Mouse (Mus musculus) MEL (cell line): ENCODE data around the gene Ppp4r2. TPM values are rescaled to one million over a fixed set of nuclear protein-coding genes. Genes with fewer than 3 reads are reported as not detected.

Source experiments
- DNase-seq: peaks from one replicate; pipeline ENCODE4 v3.0.0; 2011; ENCODE audit warnings: low read depth, low spot score
- H3K27ac ChIP-seq: 2 replicates; pipeline ENCODE4 v1.5.1; 2012; ENCODE audit warnings: low read depth, mild to moderate bottlenecking, control low read depth, low read length, moderate library complexity; ENCODE audit not compliant: control insufficient read depth
- H3K27me3 ChIP-seq, 2 experiments: fragments of 150-350 bp in 1 of 2; sonication (generic) in 1 of 2; 2 replicates each; pipeline ENCODE4 v1.6.1; 2012; ENCODE audit warnings: low read length in 2 of 2, mild to moderate bottlenecking in 2 of 2, improper control_type of control experiment in 1 of 2, moderate library complexity in 1 of 2; ENCODE audit not compliant: insufficient read depth in 2 of 2, control insufficient read depth in 1 of 2
- H3K36me3 ChIP-seq, 2 experiments: 2 replicates each; pipeline ENCODE4 v1.6.1; 2012 to 2014; ENCODE audit warnings: low read length in 2 of 2, improper control_type of control experiment in 1 of 2, inconsistent platforms in 1 of 2, mild to moderate bottlenecking in 1 of 2; ENCODE audit not compliant: insufficient read depth in 2 of 2, control insufficient read depth in 1 of 2
- H3K4me1 ChIP-seq, 2 experiments: fragments of 150-350 bp in 1 of 2; sonication (generic) in 1 of 2; 2 replicates each; pipeline ENCODE4 v1.6.1; 2012; ENCODE audit warnings: low read length in 2 of 2, improper control_type of control experiment in 1 of 2, mild to moderate bottlenecking in 1 of 2; ENCODE audit not compliant: insufficient read depth in 2 of 2, control insufficient read depth in 1 of 2
- H3K4me3 ChIP-seq, 2 experiments: fragments of 150-350 bp in 1 of 2; sonication (generic) in 1 of 2; 2 replicates each; pipeline ENCODE4 v1.5.1; 2012; ENCODE audit warnings: low read depth in 2 of 2, low read length in 2 of 2, mild to moderate bottlenecking in 2 of 2, moderate library complexity in 2 of 2, control low read depth in 1 of 2, improper control_type of control experiment in 1 of 2; ENCODE audit not compliant: control insufficient read depth in 1 of 2, insufficient read depth in 1 of 2
- H3K79me2 ChIP-seq: 2 replicates; pipeline ENCODE4 v1.6.1; 2012; ENCODE audit warnings: mild to moderate bottlenecking, low read length, moderate library complexity; ENCODE audit not compliant: control insufficient read depth, poor library complexity, insufficient read depth
- H3K9ac ChIP-seq: 2 replicates; pipeline ENCODE4 v1.6.1; 2012; ENCODE audit warnings: low read depth, mild to moderate bottlenecking, control low read depth, low read length, moderate library complexity; ENCODE audit not compliant: control insufficient read depth, poor library complexity, severe bottlenecking
- H3K9me3 ChIP-seq: fragments of 150-350 bp; sonication (generic); replicated peaks from 2 replicates; pipeline ENCODE4 v1.6.1; 2012; ENCODE audit warnings: mild to moderate bottlenecking, low read length, improper control_type of control experiment, moderate library complexity; ENCODE audit not compliant: insufficient read depth
- BHLHE40 ChIP-seq: IDR thresholded peaks from 2 replicates; pipeline ENCODE4 v1.6.1; 2012; ENCODE audit warnings: low read depth, mild to moderate bottlenecking, inconsistent platforms, low read length, improper control_type of control experiment, borderline replicate concordance
- CHD2 ChIP-seq: IDR thresholded peaks from 2 replicates; pipeline ENCODE4 v1.6.1; 2011; ENCODE audit warnings: low read length, improper control_type of control experiment
- CTCF ChIP-seq, 3 experiments: IDR thresholded peaks in 2 of 3; conservative IDR thresholded peaks in 1 of 3; 2 replicates each; pipeline ENCODE4 v1.5.1; 2011 to 2012; ENCODE audit warnings: low read length in 3 of 3, low read depth in 2 of 3, mild to moderate bottlenecking in 2 of 3, improper control_type of control experiment in 1 of 3, inconsistent platforms in 1 of 3, mixed read lengths in 1 of 3, moderate library complexity in 1 of 3; ENCODE audit not compliant: control insufficient read depth in 1 of 3, insufficient read depth in 1 of 3, poor library complexity in 1 of 3, severe bottlenecking in 1 of 3
- E2F4 ChIP-seq: IDR thresholded peaks from 2 replicates; pipeline ENCODE4 v1.6.1; 2011; ENCODE audit warnings: low read depth, low read length, improper control_type of control experiment, borderline replicate concordance
- ELF1 ChIP-seq: IDR thresholded peaks from 2 replicates; pipeline ENCODE4 v1.6.1; 2014; ENCODE audit warnings: low read depth, mild to moderate bottlenecking, inconsistent platforms, low read length, improper control_type of control experiment, moderate library complexity
- ETS1 ChIP-seq: IDR thresholded peaks from 2 replicates; pipeline ENCODE4 v1.6.1; 2012; ENCODE audit warnings: low read depth, mild to moderate bottlenecking, inconsistent platforms, low read length, improper control_type of control experiment, moderate library complexity
- GABPA ChIP-seq: IDR thresholded peaks from 2 replicates; pipeline ENCODE4 v1.6.1; 2012; ENCODE audit warnings: low read depth, mild to moderate bottlenecking, inconsistent platforms, low read length, improper control_type of control experiment, moderate library complexity
- JUND ChIP-seq: IDR thresholded peaks from 2 replicates; pipeline ENCODE4 v1.6.1; 2011; ENCODE audit warnings: low read depth, mild to moderate bottlenecking, improper control_type of control experiment, low read length
- KAT2A ChIP-seq: conservative IDR thresholded peaks from 2 replicates; pipeline ENCODE4 v1.6.1; 2012; ENCODE audit warnings: low read depth, low read length, improper control_type of control experiment, inconsistent platforms
- MAX ChIP-seq: IDR thresholded peaks from 2 replicates; pipeline ENCODE4 v1.6.1; 2011; ENCODE audit warnings: low read length, improper control_type of control experiment
- MAZ ChIP-seq: IDR thresholded peaks from 2 replicates; pipeline ENCODE4 v1.6.1; 2012; ENCODE audit warnings: low read depth, mild to moderate bottlenecking, inconsistent platforms, low read length, improper control_type of control experiment
- MXI1 ChIP-seq: IDR thresholded peaks from 2 replicates; pipeline ENCODE4 v1.6.1; 2011; ENCODE audit warnings: mild to moderate bottlenecking, low read depth, low read length, improper control_type of control experiment
- MYB ChIP-seq: IDR thresholded peaks from 2 replicates; pipeline ENCODE4 v1.6.1; 2011; ENCODE audit warnings: mild to moderate bottlenecking, low read depth, low read length, improper control_type of control experiment
- MYC ChIP-seq: IDR thresholded peaks from 2 replicates; pipeline ENCODE4 v1.6.1; 2011; ENCODE audit warnings: low read depth, mild to moderate bottlenecking, low read length, improper control_type of control experiment, moderate library complexity
- NELFE ChIP-seq: IDR thresholded peaks from 2 replicates; pipeline ENCODE4 v1.6.1; 2011; ENCODE audit warnings: low read depth, low read length, improper control_type of control experiment
- POLR2A ChIP-seq, 2 experiments: IDR thresholded peaks; 2 replicates each; pipeline ENCODE4 v1.6.1; 2011 to 2012; ENCODE audit warnings: low read length in 2 of 2, mild to moderate bottlenecking in 2 of 2, control low read depth in 1 of 2, improper control_type of control experiment in 1 of 2, low read depth in 1 of 2, moderate library complexity in 1 of 2; ENCODE audit not compliant: control insufficient read depth in 1 of 2, insufficient read depth in 1 of 2, poor library complexity in 1 of 2
- POLR2AphosphoS2 ChIP-seq: IDR thresholded peaks from 2 replicates; pipeline ENCODE4 v1.6.1; 2011; ENCODE audit warnings: low read length, improper control_type of control experiment
- RAD21 ChIP-seq: IDR thresholded peaks from 2 replicates; pipeline ENCODE4 v1.6.1; 2011; ENCODE audit warnings: mild to moderate bottlenecking, low read depth, low read length, improper control_type of control experiment
- TCF12 ChIP-seq: IDR thresholded peaks from 2 replicates; pipeline ENCODE4 v1.6.1; 2014; ENCODE audit warnings: low read depth, mild to moderate bottlenecking, inconsistent platforms, low read length, improper control_type of control experiment, moderate library complexity
- ZKSCAN1 ChIP-seq: IDR thresholded peaks from 2 replicates; pipeline ENCODE4 v1.6.1; 2012; ENCODE audit warnings: low read depth, mild to moderate bottlenecking, inconsistent platforms, low read length, improper control_type of control experiment, moderate library complexity
- ZMIZ1 ChIP-seq: IDR thresholded peaks from 2 replicates; pipeline ENCODE4 v1.6.1; 2012; ENCODE audit warnings: low read depth, mild to moderate bottlenecking, inconsistent platforms, low read length, improper control_type of control experiment, moderate library complexity
- polyA plus RNA-seq, 2 experiments: library from polyadenylated mRNA; stranded (reverse) in 1 of 2; unstranded in 1 of 2; fragments of >175 nt in 1 of 2; fragments of >200 nt in 1 of 2; gene quantifications; 2 replicates each; pipeline versions ENCODE4 v1.2.1 to v1.2.4; 2012; ENCODE audit warnings: low replicate concordance in 2 of 2, low read depth in 1 of 2; ENCODE audit not compliant: insufficient read length in 2 of 2, insufficient read depth in 1 of 2, missing spikeins in 1 of 2
- total RNA-seq: library from RNA; depleted of rRNA; stranded (reverse); fragments of 300-350 nt; gene quantifications from 2 replicates; pipeline ENCODE4 v1.2.3, GENCODE M21; 2012

Gene Ppp4r2
- total and polyA plus RNA-seq, 3 experiments: 57.1 to 61.4 TPM; not detected in 1

GRCm38 (mm10) chr6:100795797-100796196 is 37.6 kb upstream of the Ppp4r2 start:
- no peak for DNase-seq
- H3K79me2 ChIP-seq: no peaks in the 10 kb centered on the region
- H3K9me3 ChIP-seq: no peaks in the 10 kb centered on the region
- no peaks in the 10 kb centered on the region for H3K27me3 ChIP-seq
- no peaks in the 10 kb centered on the region for H3K4me1 ChIP-seq
- H3K36me3 ChIP-seq: no peaks in the 10 kb centered on the region
- no peak for TF ChIP-seq ELF1
- no peak overlapping the region for H3K4me3 ChIP-seq
- H3K27ac ChIP-seq: no peak overlapping the region
- H3K9ac ChIP-seq: no peak overlapping the region

- Histone ChIP-seq H3K9me3 (no peaks in the 10 kb centered on the region), H3K27me3 (no peaks in the 10 kb centered on the region), H3K4me3 (no peak overlapping the region), H3K36me3 (no peaks in the 10 kb centered on the region), H3K4me1 (no peaks in the 10 kb centered on the region), H3K27ac (no peak overlapping the region), H3K9ac (no peak overlapping the region), H3K79me2 (no peaks in the 10 kb centered on the region)
- DNase-seq: no peak
- no peak for TF ChIP-seq MAX
- no peak for TF ChIP-seq MYC
- TF ChIP-seq E2F4: no peak
- TF ChIP-seq CTCF (IDR thresholded peaks at IDR 0.05 in 2 of 3, conservative IDR thresholded peaks at IDR 0.05 in 1 of 3; ENCODE audit: control insufficient read depth in 1 of 3, insufficient read depth in 1 of 3, low read depth in 2 of 3, low read length in 3 of 3, poor library complexity in 1 of 3, severe bottlenecking in 1 of 3): no peak
- no peak for TF ChIP-seq CHD2
- no peak for TF ChIP-seq MAZ
- no peak for TF ChIP-seq MXI1
- no peak for TF ChIP-seq RAD21
- TF ChIP-seq ZKSCAN1: no peak
- TF ChIP-seq KAT2A: no peak
- TF ChIP-seq MYB: no peak
- no peak for TF ChIP-seq POLR2AphosphoS2
- TF ChIP-seq ETS1: no peak
- TF ChIP-seq NELFE: no peak
- TF ChIP-seq TCF12: no peak
- no peak for TF ChIP-seq POLR2A (IDR thresholded peaks at IDR 0.05; ENCODE audit: control insufficient read depth in 1 of 2, insufficient read depth in 1 of 2, low read depth in 1 of 2, low read length in 2 of 2, poor library complexity in 1 of 2)
- no peak for TF ChIP-seq JUND
- no peak for TF ChIP-seq GABPA
- TF ChIP-seq ZMIZ1: no peak
- no peak for TF ChIP-seq BHLHE40
These were observed 34.1 kb upstream of the Ppp4r2 start for GRCm38 (mm10) chr6:100799290-100799689.
